Mouse (Mus musculus) forebrain, postnatal 0 days (tissue): ENCODE measurements around the gene Prune2. TPM values are rescaled to one million over a fixed set of nuclear protein-coding genes. Genes with fewer than 3 reads are reported as not detected.

Experiments
- ATAC-seq: fragments of 200-750 bp; cut with Nextera tagmentation; 2 replicates; pipeline ENCODE4 v1.8.0; 2017; ENCODE audit warnings: mild to moderate bottlenecking, moderate library complexity
- DNase-seq: peaks from one replicate; pipeline ENCODE4 v3.0.0-alpha.2; 2015
- H3K27ac ChIP-seq: fragments of 300-500 bp; sonication (generic); 2 replicates; pipeline ENCODE4 v1.5.1; 2014; ENCODE audit warnings: low read depth, mild to moderate bottlenecking, antibody characterized with exemption, low read length, moderate library complexity, mixed read lengths
- H3K27me3 ChIP-seq: fragments of 300-500 bp; sonication (generic); 2 replicates; pipeline ENCODE4 v1.6.1; 2014; ENCODE audit warnings: mild to moderate bottlenecking, low read length, mixed read lengths; ENCODE audit not compliant: insufficient read depth
- H3K36me3 ChIP-seq: fragments of 300-500 bp; sonication (generic); 2 replicates; pipeline ENCODE4 v1.6.1; 2014; ENCODE audit warnings: mild to moderate bottlenecking, moderate library complexity; ENCODE audit not compliant: insufficient read depth
- H3K4me1 ChIP-seq: fragments of 300-500 bp; sonication (generic); 2 replicates; pipeline ENCODE4 v1.6.1; 2014; ENCODE audit warnings: antibody characterized with exemption; ENCODE audit not compliant: insufficient read depth
- H3K4me2 ChIP-seq: fragments of 300-500 bp; sonication (generic); 2 replicates; pipeline ENCODE4 v1.6.1; 2014; ENCODE audit warnings: low read depth, mild to moderate bottlenecking, moderate library complexity
- H3K4me3 ChIP-seq: fragments of 300-500 bp; sonication (generic); 2 replicates; pipeline ENCODE4 v1.5.1; 2014; ENCODE audit warnings: low read depth, low read length, mixed read lengths
- H3K9ac ChIP-seq: fragments of 300-500 bp; sonication (generic); 2 replicates; pipeline ENCODE4 v1.6.1; 2014; ENCODE audit warnings: mild to moderate bottlenecking
- H3K9me3 ChIP-seq: fragments of 300-500 bp; sonication (generic); 2 replicates; pipeline ENCODE4 v1.6.1; 2016; ENCODE audit warnings: low read length
- CTCF ChIP-seq: sonication (generic); IDR thresholded peaks from 2 replicates; pipeline ENCODE4 v1.5.1; 2016; ENCODE audit warnings: antibody characterized with exemption, control low read depth, low read depth
- WGBS: fragments of 180-500 bp; shearing (Covaris S2); extraction: QIAGEN DNeasy Blood & Tissue Kit; methylation state at CpG from one replicate; pipeline ENCODE4 v1.1.7; 2014; 5-methylcytosine and 5-hydroxymethylcytosine counted together
- polyA plus RNA-seq: library from polyadenylated mRNA; unstranded; fragments of >200 nt; fragmentation: Nextera tagmentation; extraction: Ambion mirVana; gene quantifications from 2 replicates; pipeline ENCODE4 v1.2.1, GENCODE M21; 2015
- total RNA-seq: library from RNA; depleted of rRNA; stranded (reverse); fragments of >200 nt; gene quantifications from 2 replicates; pipeline ENCODE4 v1.2.3, GENCODE M21; 2014

Gene Prune2
- total and polyA plus RNA-seq, 2 experiments from 2014 or later = 7.2 to 13.1 TPM

DNA sequence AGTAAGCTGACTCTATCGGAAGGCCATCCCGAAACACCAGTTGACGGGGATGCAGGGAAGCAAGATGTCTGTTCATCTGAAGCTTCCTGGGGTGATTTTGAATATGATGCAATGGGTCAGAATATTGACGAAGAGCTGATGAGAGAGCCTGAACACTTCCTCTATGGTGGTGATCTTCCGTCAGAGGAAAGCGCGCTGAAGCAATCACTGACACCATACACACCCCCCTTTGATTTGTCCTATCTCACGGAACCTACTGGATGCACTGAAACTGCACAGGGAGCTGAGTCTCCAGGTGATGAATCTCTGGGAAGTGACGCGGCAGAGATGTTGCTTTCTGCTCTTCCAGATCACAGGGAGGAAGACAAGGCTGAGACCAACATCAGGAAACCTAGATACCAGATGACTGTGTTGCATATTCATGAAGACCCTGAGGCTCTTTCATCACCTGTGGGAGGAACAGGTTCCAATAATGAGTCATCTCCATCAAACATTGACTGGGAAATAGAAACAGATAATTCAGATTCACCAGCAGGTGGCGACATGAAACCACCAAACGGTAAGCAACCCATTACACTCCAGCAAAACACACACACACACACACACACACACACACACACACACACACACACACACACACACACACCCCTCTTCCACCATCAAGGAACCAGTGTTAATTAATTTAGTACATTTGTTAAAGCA lies 168.3 kb downstream of the Prune2 start:
- H3K9ac ChIP-seq = no peak overlapping the region
- ATAC-seq (peak; percentile 77), DNase-seq (peak; percentile 79)
- no peak overlapping the region for H3K4me2 ChIP-seq
- H3K9me3 ChIP-seq = no peaks in the 10 kb centered on the region
- 68% methylated on average over 12 of the region's 12 CpGs for WGBS
- no peak overlapping the region for H3K27ac ChIP-seq
- no peaks in the 10 kb centered on the region for H3K4me1 ChIP-seq
- H3K4me3 ChIP-seq = no peak overlapping the region
- no peaks in the 10 kb centered on the region for H3K36me3 ChIP-seq
- peak; percentile 86 for TF ChIP-seq CTCF
- no peaks in the 10 kb centered on the region for H3K27me3 ChIP-seq

GRCm38 (mm10) chr19:17125380-17125779 lies 169.5 kb downstream of the Prune2 start:
- Histone ChIP-seq H3K4me1 (no peaks in the 10 kb centered on the region), H3K9ac (no peak overlapping the region), H3K36me3 (no peaks in the 10 kb centered on the region), H3K27ac (no peak overlapping the region), H3K4me3 (no peak overlapping the region), H3K27me3 (no peaks in the 10 kb centered on the region), H3K4me2 (no peak overlapping the region), H3K9me3 (no peaks in the 10 kb centered on the region)
- no peak for TF ChIP-seq CTCF
- no peak for ATAC-seq
- WGBS = 90% methylated on average over 7 of the region's 7 CpGs
- DNase-seq = no peak

DNA sequence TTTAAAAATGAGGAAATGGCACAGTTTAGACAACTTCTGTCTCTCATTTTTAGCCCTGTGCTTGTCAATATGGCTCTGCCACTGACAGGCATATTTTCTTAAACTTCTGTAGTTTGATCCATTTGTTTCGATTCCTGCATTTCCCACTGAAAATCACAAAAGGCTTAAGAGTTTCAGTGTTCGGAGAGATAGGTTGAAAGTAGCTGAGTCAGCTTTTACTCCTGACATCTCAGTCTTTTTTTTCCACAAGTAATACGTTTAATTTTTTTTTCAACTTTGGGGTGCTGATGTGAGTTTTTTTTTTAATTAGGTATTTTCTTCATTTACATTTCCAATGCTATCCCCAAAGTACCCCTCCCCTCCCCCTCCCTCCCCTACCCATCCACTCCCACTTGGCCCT lies 174.6 kb downstream of the Prune2 start:
- Histone ChIP-seq H3K36me3 (no peaks in the 10 kb centered on the region), H3K4me3 (no peak overlapping the region), H3K4me2 (no peak overlapping the region), H3K27me3 (no peaks in the 10 kb centered on the region), H3K4me1 (no peaks in the 10 kb centered on the region), H3K9ac (no peak overlapping the region), H3K9me3 (no peaks in the 10 kb centered on the region), H3K27ac (no peak overlapping the region)
- ATAC-seq (no peak), DNase-seq (no peak)
- TF ChIP-seq CTCF = no peak
- WGBS = 82% methylated on average over 3 of the region's 3 CpGs

DNA sequence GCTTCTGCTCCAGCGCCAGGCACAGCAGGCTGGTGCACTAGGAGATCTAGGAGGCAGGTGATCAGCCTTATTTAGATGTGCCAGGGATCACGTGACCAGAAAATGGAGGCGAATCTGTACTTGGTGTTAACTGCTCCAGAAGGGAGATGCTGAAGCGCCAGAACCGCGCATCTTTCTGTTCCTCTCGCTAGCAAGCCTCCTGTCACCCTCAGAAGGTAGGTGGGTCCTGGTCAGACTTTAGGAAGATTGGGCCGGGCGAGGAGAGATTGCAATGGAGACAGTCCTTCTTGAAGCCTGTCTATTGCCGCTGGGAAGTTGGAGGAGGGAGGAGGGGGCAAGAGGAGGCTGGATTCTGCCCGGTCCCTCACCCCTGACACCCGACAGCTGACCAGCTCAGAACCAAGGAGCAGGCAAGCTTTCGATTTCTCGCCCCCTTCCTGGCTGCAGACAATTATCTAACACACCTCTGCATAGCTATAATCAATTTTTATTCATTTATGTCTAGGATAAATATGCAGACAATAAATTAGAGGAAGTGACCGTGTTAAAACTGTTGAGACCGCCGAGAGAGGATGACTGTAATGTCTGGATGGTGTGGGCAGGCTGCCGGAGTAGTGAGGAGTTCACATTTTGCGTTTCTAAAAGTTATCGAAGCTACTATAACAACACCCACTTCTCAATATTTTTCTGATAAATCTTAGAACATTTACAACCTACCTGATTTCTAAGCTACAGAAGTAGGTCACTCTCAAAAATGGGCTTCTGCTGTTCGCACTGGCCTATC lies 181.0 kb downstream of the Prune2 start:
- Histone ChIP-seq H3K27me3 (no peaks in the 10 kb centered on the region), H3K9me3 (no peaks in the 10 kb centered on the region), H3K9ac (peak overlapping the region; percentile 50), H3K27ac (peak overlapping the region; percentile 11), H3K4me1 (no peaks in the 10 kb centered on the region), H3K36me3 (no peaks in the 10 kb centered on the region), H3K4me3 (peak overlapping the region; percentile 47), H3K4me2 (peak overlapping the region; percentile 57)
- ATAC-seq (peak; percentile 96), DNase-seq (peak; percentile 82)
- 12% methylated on average over 21 of the region's 21 CpGs for WGBS
- TF ChIP-seq CTCF = no peak

DNA sequence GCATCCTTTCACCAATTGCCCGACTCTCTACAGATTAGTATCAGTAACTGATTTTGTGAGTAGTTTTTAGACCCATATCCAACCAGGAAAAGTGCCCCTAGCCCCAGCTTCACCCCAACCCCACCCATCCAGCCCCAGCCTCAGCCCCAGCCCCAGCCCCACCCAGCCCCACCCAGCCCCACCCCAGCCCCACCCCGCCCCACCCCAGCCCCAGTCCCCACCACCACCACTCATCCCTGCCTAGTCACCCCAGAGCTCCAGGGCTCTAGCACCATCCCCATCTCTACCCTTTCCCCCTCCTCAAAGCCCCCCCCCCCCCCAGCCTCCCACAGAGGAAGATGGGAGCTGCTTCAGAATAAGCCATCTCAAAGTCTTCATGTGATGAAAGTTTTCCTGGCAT lies 181.7 kb downstream of the Prune2 start:
- no peak overlapping the region for H3K27ac ChIP-seq
- H3K4me2 ChIP-seq = peak overlapping the region; percentile 57; the same call in 1 of the 2 replicates
- H3K36me3 ChIP-seq = no peaks in the 10 kb centered on the region
- TF ChIP-seq CTCF = no peak
- H3K27me3 ChIP-seq = no peaks in the 10 kb centered on the region
- DNase-seq (no peak), ATAC-seq (no peak)
- no peaks in the 10 kb centered on the region for H3K9me3 ChIP-seq
- no peak overlapping the region for H3K4me3 ChIP-seq
- H3K4me1 ChIP-seq = no peaks in the 10 kb centered on the region
- H3K9ac ChIP-seq = no peak overlapping the region
- WGBS = 31% methylated on average over 2 of the region's 2 CpGs

- no peak overlapping the region for H3K27ac ChIP-seq
- no peak for DNase-seq
- no peak overlapping the region for H3K9ac ChIP-seq
- no peaks in the 10 kb centered on the region for H3K36me3 ChIP-seq
- 27% methylated on average over 10 of the region's 10 CpGs for WGBS
- H3K27me3 ChIP-seq = no peaks in the 10 kb centered on the region
- ATAC-seq = no peak
- no peaks in the 10 kb centered on the region for H3K4me1 ChIP-seq
- no peak overlapping the region for H3K4me3 ChIP-seq
- H3K4me2 ChIP-seq = no peak overlapping the region
- no peak for TF ChIP-seq CTCF
- no peaks in the 10 kb centered on the region for H3K9me3 ChIP-seq
These were observed 182.4 kb downstream of the Prune2 start for GRCm38 (mm10) chr19:17138144-17138915.
